In genomic region chr5:139349713-139350112, GRCm38 (mm10) we compare ENCODE assay signal across 30 mouse cellular contexts. TPM values are rescaled to one million over a fixed set of nuclear protein-coding genes. Genes with fewer than 3 reads are reported as not detected.
DNase-seq lines count a peak whose midpoint lies in the region; ATAC-seq lines count a peak whose summit lies in the region.
"Had no signal": no experiment of that assay in that cellular context is flagged by ENCODE, and none has a peak within 500 bp of the region (broad histone marks: within the 10 kb centered on the region; RNA-seq: fewer than 3 reads in every experiment).

No protein-coding gene starts in this region.

- no peak for DNase-seq in embryo, embryonic 11 days
- DNase-seq in thymus, postnatal 25 days, result no peak
- no peak for DNase-seq in cerebellum, postnatal 36 days
- DNase-seq: adrenal gland, postnatal 25 days; cerebellum, adult 11 months; cerebellum, postnatal 10 days; forebrain, postnatal 0 days; gastrocnemius, postnatal 25 days; heart, adult 18-20 months; kidney, postnatal 36 days; lung, embryonic 14.5 days; lung, postnatal 36 days; midbrain, embryonic 14.5 days; retina, postnatal 1 day; thymus, adult 2 months had no signal

- 69% methylated on average over 6 of the region's 6 CpGs for WGBS in heart, embryonic 11.5 days (ENCODE audit: insufficient replicate concordance)
- WGBS in heart, embryonic 12.5 days, result 71% methylated on average over 6 of the region's 6 CpGs
- WGBS in embryonic facial prominence, embryonic 15.5 days, result 48% methylated on average over 6 of the region's 6 CpGs
- WGBS in liver, embryonic 12.5 days (ENCODE audit: insufficient replicate concordance), result 50% methylated on average over 6 of the region's 6 CpGs
- WGBS in stomach, embryonic 15.5 days, result 52% methylated on average over 6 of the region's 6 CpGs

- H3K4me3 ChIP-seq in heart, embryonic 11.5 days (ENCODE audit: low read depth, low read length), result no peak overlapping the region
- no peak overlapping the region for H3K4me3 ChIP-seq in heart, embryonic 12.5 days
- no peak overlapping the region for H3K4me3 ChIP-seq in embryonic facial prominence, embryonic 15.5 days (replicated peaks)
- H3K4me3 ChIP-seq in liver, embryonic 12.5 days, result no peak overlapping the region
- H3K4me3 ChIP-seq in stomach, embryonic 15.5 days (replicated peaks), result no peak overlapping the region
- H3K4me3 ChIP-seq: hindbrain, embryonic 13.5 days; kidney, embryonic 15.5 days; limb, embryonic 12.5 days; megakaryocyte, embryonic 14.5 days; neural tube, embryonic 12.5 days had no signal

- H3K4me1 ChIP-seq in heart, embryonic 11.5 days (ENCODE audit: control insufficient read depth, insufficient read depth, low read length), result no peaks in the 10 kb centered on the region; the same call in 1 of the 2 replicates
- peaks cover 13% of the 10 kb centered on the region for H3K4me1 ChIP-seq in heart, embryonic 12.5 days (replicated peaks)
- H3K4me1 ChIP-seq in embryonic facial prominence, embryonic 15.5 days, result peaks cover 58% of the 10 kb centered on the region
- H3K4me1 ChIP-seq in liver, embryonic 12.5 days, result peaks cover 65% of the 10 kb centered on the region
- peaks cover 27% of the 10 kb centered on the region for H3K4me1 ChIP-seq in stomach, embryonic 15.5 days

- no peak overlapping the region for H3K27ac ChIP-seq in heart, embryonic 11.5 days (ENCODE audit: low read depth, low read length)
- no peak overlapping the region for H3K27ac ChIP-seq in heart, embryonic 12.5 days (ENCODE audit: poor library complexity, severe bottlenecking)
- H3K27ac ChIP-seq in embryonic facial prominence, embryonic 15.5 days (replicated peaks), result peak overlapping the region; percentile 74
- peak overlapping the region; percentile 57 for H3K27ac ChIP-seq in liver, embryonic 12.5 days
- H3K27ac ChIP-seq in stomach, embryonic 15.5 days, result peak overlapping the region; percentile 65
- H3K27ac ChIP-seq: hindbrain, embryonic 13.5 days; kidney, embryonic 15.5 days; limb, embryonic 12.5 days; neural tube, embryonic 12.5 days had no signal

- H3K27me3 ChIP-seq in heart, embryonic 11.5 days (ENCODE audit: control insufficient read depth, insufficient read depth, low read length), result peaks cover 22% of the 10 kb centered on the region
- peaks cover 68% of the 10 kb centered on the region for H3K27me3 ChIP-seq in heart, embryonic 12.5 days (replicated peaks)
- H3K27me3 ChIP-seq in embryonic facial prominence, embryonic 15.5 days, result no peaks in the 10 kb centered on the region
- peaks cover 32% of the 10 kb centered on the region for H3K27me3 ChIP-seq in liver, embryonic 12.5 days (replicated peaks)
- H3K27me3 ChIP-seq in stomach, embryonic 15.5 days (replicated peaks), result no peaks in the 10 kb centered on the region
- H3K27me3 ChIP-seq: neural tube, embryonic 12.5 days had no signal

- H3K9me3 ChIP-seq in heart, embryonic 11.5 days (replicated peaks; ENCODE audit: control insufficient read depth, low read length), result no peaks in the 10 kb centered on the region
- no peaks in the 10 kb centered on the region for H3K9me3 ChIP-seq in heart, embryonic 12.5 days (replicated peaks)
- H3K9me3 ChIP-seq in embryonic facial prominence, embryonic 15.5 days (replicated peaks), result no peaks in the 10 kb centered on the region
- no peaks in the 10 kb centered on the region for H3K9me3 ChIP-seq in liver, embryonic 12.5 days (replicated peaks)
- no peaks in the 10 kb centered on the region for H3K9me3 ChIP-seq in stomach, embryonic 15.5 days
- H3K9me3 ChIP-seq: hindbrain, embryonic 13.5 days; kidney, embryonic 15.5 days; limb, embryonic 12.5 days; megakaryocyte, embryonic 14.5 days; neural tube, embryonic 12.5 days had no signal

- peak; percentile 37; the same call in 1 of the 2 replicates for ATAC-seq in heart, embryonic 11.5 days (replicated peaks; ENCODE audit: insufficient number of reproducible peaks, low FRiP score, low TSS enrichment)
- no peak for ATAC-seq in heart, embryonic 12.5 days (ENCODE audit: insufficient number of reproducible peaks, low FRiP score)
- ATAC-seq in embryonic facial prominence, embryonic 15.5 days (ENCODE audit: insufficient number of reproducible peaks, low FRiP score, low TSS enrichment, low read depth), result no peak
- peak; percentile 65 for ATAC-seq in liver, embryonic 12.5 days
- ATAC-seq in stomach, embryonic 15.5 days (ENCODE audit: insufficient read depth, low FRiP score, low read depth), result no peak
- ATAC-seq: CD4-positive, CD25-positive, alpha-beta regulatory T cell, adult 4 months; forebrain, postnatal 0 days; inflammation-experienced regulatory T-cells, adult 6 months had no signal

- H3K9ac ChIP-seq in heart, embryonic 11.5 days (ENCODE audit: low read depth, low read length), result no peak overlapping the region
- H3K9ac ChIP-seq in heart, embryonic 12.5 days, result no peak overlapping the region
- no peak overlapping the region for H3K9ac ChIP-seq in embryonic facial prominence, embryonic 15.5 days
- H3K9ac ChIP-seq in liver, embryonic 12.5 days, result peak overlapping the region; percentile 52
- no peak overlapping the region for H3K9ac ChIP-seq in stomach, embryonic 15.5 days
- H3K9ac ChIP-seq: forebrain, postnatal 0 days; hindbrain, embryonic 13.5 days; kidney, embryonic 15.5 days; limb, embryonic 12.5 days; lung, embryonic 14.5 days; neural tube, embryonic 12.5 days had no signal

- H3K36me3 ChIP-seq in heart, embryonic 11.5 days (ENCODE audit: control insufficient read depth, insufficient read depth, low read length), result no peaks in the 10 kb centered on the region
- no peaks in the 10 kb centered on the region for H3K36me3 ChIP-seq in heart, embryonic 12.5 days
- H3K36me3 ChIP-seq in embryonic facial prominence, embryonic 15.5 days, result no peaks in the 10 kb centered on the region
- no peaks in the 10 kb centered on the region for H3K36me3 ChIP-seq in liver, embryonic 12.5 days
- no peaks in the 10 kb centered on the region for H3K36me3 ChIP-seq in stomach, embryonic 15.5 days
- H3K36me3 ChIP-seq: hindbrain, embryonic 13.5 days; kidney, embryonic 15.5 days; limb, embryonic 12.5 days; neural tube, embryonic 12.5 days had no signal

- H3K4me2 ChIP-seq in heart, embryonic 11.5 days, result no peak overlapping the region
- H3K4me2 ChIP-seq in heart, embryonic 12.5 days, result no peak overlapping the region
- 0 out of 2 replicates have a peak overlapping the region, but pooled peaks have one; percentile 10 for H3K4me2 ChIP-seq in embryonic facial prominence, embryonic 15.5 days (replicated peaks)
- H3K4me2 ChIP-seq in liver, embryonic 12.5 days, result peak overlapping the region; percentile 49
- no peak overlapping the region for H3K4me2 ChIP-seq in stomach, embryonic 15.5 days
- H3K4me2 ChIP-seq: hindbrain, embryonic 13.5 days; kidney, embryonic 15.5 days; limb, embryonic 12.5 days; lung, embryonic 14.5 days; neural tube, embryonic 12.5 days had no signal

RNA-seq across cellular contexts. Expression of gene Cox19, which starts 1.5 kb away (rescaled TPM):
- 85.3 and 95.2 TPM in 2 replicates for polyA plus RNA-seq in heart, embryonic 11.5 days (2014; fragmentation: Nextera tagmentation; extraction: Ambion mirVana)
- 66.2 and 72.6 TPM in 2 replicates for polyA plus RNA-seq in heart, embryonic 12.5 days (2016; fragmentation: Nextera tagmentation; extraction: Ambion mirVana)
- 97.5 and 100 TPM in 2 replicates for polyA plus RNA-seq in embryonic facial prominence, embryonic 15.5 days (2015; fragmentation: Nextera tagmentation; extraction: Ambion mirVana)
- polyA plus RNA-seq in liver, embryonic 12.5 days (2016; fragmentation: Nextera tagmentation; extraction: Ambion mirVana), result 72.3 and 73.8 TPM in 2 replicates
- polyA plus RNA-seq in stomach, embryonic 15.5 days (2015; fragmentation: Nextera tagmentation; extraction: Ambion mirVana), result 109 and 115 TPM in 2 replicates

RNA-seq across cellular contexts. Expression of gene Cyp2w1, which starts 2.7 kb away (rescaled TPM):
- not detected in 2 replicates for polyA plus RNA-seq in heart, embryonic 11.5 days (2014; fragmentation: Nextera tagmentation; extraction: Ambion mirVana)
- not detected in 2 replicates for polyA plus RNA-seq in heart, embryonic 12.5 days (2016; fragmentation: Nextera tagmentation; extraction: Ambion mirVana)
- polyA plus RNA-seq in embryonic facial prominence, embryonic 15.5 days (2015; fragmentation: Nextera tagmentation; extraction: Ambion mirVana), result 24.0 and 32.3 TPM in 2 replicates
- polyA plus RNA-seq in liver, embryonic 12.5 days (2016; fragmentation: Nextera tagmentation; extraction: Ambion mirVana), result not detected in 2 replicates
- polyA plus RNA-seq in stomach, embryonic 15.5 days (2015; fragmentation: Nextera tagmentation; extraction: Ambion mirVana), result 8.5 and 11.6 TPM in 2 replicates
- polyA plus RNA-seq: CD4-positive, CD25-positive, alpha-beta regulatory T cell, adult 4 months; forebrain, embryonic 11.5 days; forebrain, postnatal 0 days; heart, embryonic 14.5 days; hindbrain, embryonic 13.5 days; inflammation-experienced regulatory T-cells, adult 6 months; lung, embryonic 14.5 days; midbrain, embryonic 14.5 days; neural tube, embryonic 12.5 days; spleen, adult 2 months had no signal

RNA-seq across cellular contexts. Expression of gene Adap1, which starts 24.3 kb away (rescaled TPM):
- 1.4 and 2.5 TPM in 2 replicates for polyA plus RNA-seq in heart, embryonic 11.5 days (2014; fragmentation: Nextera tagmentation; extraction: Ambion mirVana)
- polyA plus RNA-seq in heart, embryonic 12.5 days (2016; fragmentation: Nextera tagmentation; extraction: Ambion mirVana), result 1.1 and 2.1 TPM in 2 replicates
- 2.5 and 2.9 TPM in 2 replicates for polyA plus RNA-seq in embryonic facial prominence, embryonic 15.5 days (2015; fragmentation: Nextera tagmentation; extraction: Ambion mirVana)
- 6.7 and 7.3 TPM in 2 replicates for polyA plus RNA-seq in liver, embryonic 12.5 days (2016; fragmentation: Nextera tagmentation; extraction: Ambion mirVana)
- polyA plus RNA-seq in stomach, embryonic 15.5 days (2015; fragmentation: Nextera tagmentation; extraction: Ambion mirVana), result 12.3 and 13.0 TPM in 2 replicates

RNA-seq across cellular contexts. Expression of gene Gpr146, which starts 27.8 kb away (rescaled TPM):
- 7.2 and 7.5 TPM in 2 replicates for polyA plus RNA-seq in heart, embryonic 11.5 days (2014; fragmentation: Nextera tagmentation; extraction: Ambion mirVana)
- 8.2 and 8.5 TPM in 2 replicates for polyA plus RNA-seq in heart, embryonic 12.5 days (2016; fragmentation: Nextera tagmentation; extraction: Ambion mirVana)
- polyA plus RNA-seq in embryonic facial prominence, embryonic 15.5 days (2015; fragmentation: Nextera tagmentation; extraction: Ambion mirVana), result 2.9 and 3.4 TPM in 2 replicates
- 18.3 and 19.3 TPM in 2 replicates for polyA plus RNA-seq in liver, embryonic 12.5 days (2016; fragmentation: Nextera tagmentation; extraction: Ambion mirVana)
- polyA plus RNA-seq in stomach, embryonic 15.5 days (2015; fragmentation: Nextera tagmentation; extraction: Ambion mirVana), result 2.7 and 3.3 TPM in 2 replicates

RNA-seq across cellular contexts. Expression of gene C130050O18Rik, which starts 55.4 kb away (rescaled TPM):
- 0.17 and 0.21 TPM in 2 replicates for polyA plus RNA-seq in heart, embryonic 11.5 days (2014; fragmentation: Nextera tagmentation; extraction: Ambion mirVana)
- polyA plus RNA-seq in heart, embryonic 12.5 days (2016; fragmentation: Nextera tagmentation; extraction: Ambion mirVana), result 0.10 and 0.36 TPM in 2 replicates
- 4.2 and 4.6 TPM in 2 replicates for polyA plus RNA-seq in embryonic facial prominence, embryonic 15.5 days (2015; fragmentation: Nextera tagmentation; extraction: Ambion mirVana)
- polyA plus RNA-seq in liver, embryonic 12.5 days (2016; fragmentation: Nextera tagmentation; extraction: Ambion mirVana), result 0.72 and 0.75 TPM in 2 replicates
- polyA plus RNA-seq in stomach, embryonic 15.5 days (2015; fragmentation: Nextera tagmentation; extraction: Ambion mirVana), result 0.72 and 1.1 TPM in 2 replicates
- polyA plus RNA-seq: CD4-positive, CD25-positive, alpha-beta regulatory T cell, adult 4 months; inflammation-experienced regulatory T-cells, adult 6 months had no signal

Comparison
In these comparisons a context has a peak if more than half of its experiments do, and no peak if none do; other contexts are left out.
1. ATAC-seq: peak in heart, embryonic 11.5 days (single experiment) and liver, embryonic 12.5 days (single experiment); none in heart, embryonic 12.5 days (single experiment), embryonic facial prominence, embryonic 15.5 days (single experiment) and stomach, embryonic 15.5 days (single experiment).
2. H3K27ac ChIP-seq: peak in embryonic facial prominence, embryonic 15.5 days (single experiment), liver, embryonic 12.5 days (single experiment) and stomach, embryonic 15.5 days (single experiment); none in heart, embryonic 11.5 days (single experiment) and heart, embryonic 12.5 days (single experiment).
3. H3K4me2 ChIP-seq: peak in embryonic facial prominence, embryonic 15.5 days (single experiment) and liver, embryonic 12.5 days (single experiment); none in heart, embryonic 11.5 days (single experiment), heart, embryonic 12.5 days (single experiment) and stomach, embryonic 15.5 days (single experiment).